Mouse (Mus musculus) neutrophil, adult 5-6 weeks (primary cell): Measurements from ENCODE around the gene Olfr63. TPM values are rescaled to one million over a fixed set of nuclear protein-coding genes. Genes with fewer than 3 reads are reported as not detected.
"Not testable (repeated sequence)": the region's sequence is repeated elsewhere in the genome, so short reads cannot be mapped to it uniquely, and the experiment has no call there.

Source experiments
- ATAC-seq: fragments of 151-379, 151-347 bp; 2 replicates; pipeline ENCODE4 v1.8.0; 2017; ENCODE audit warnings: mild to moderate bottlenecking, moderate TSS enrichment; ENCODE audit not compliant: insufficient number of reproducible peaks, poor library complexity, low FRiP score, severe bottlenecking; ENCODE audit errors: extremely low read depth
- total RNA-seq: library from RNA; stranded (forward); fragments of 200-1000 nt; gene quantifications from 2 replicates; pipeline ENCODE4 v1.2.3, GENCODE M21; 2017

The Olfr63 gene
- total RNA-seq: not detected in 2 replicates

GRCm38 (mm10) chr17:33264376-33264775, at the start of gene Olfr63:
TSS of gene Olfr63 (plus strand) at chr17:33264676.
- ATAC-seq: no peak

GRCm38 (mm10) chr17:33221590-33221989, 42.9 kb upstream of the Olfr63 start, which contains the start of gene Olfr1564:
TSS of gene Olfr1564 (minus strand) at chr17:33221690.
- ATAC-seq: no peak

GRCm38 (mm10) chr17:33236646-33237045, 27.8 kb upstream of the Olfr63 start:
- not testable (repeated sequence) for ATAC-seq

GRCm38 (mm10) chr17:33254530-33255318, 9.8 kb upstream of the Olfr63 start, which contains the start of gene Zfp955a:
TSS of gene Zfp955a (minus strand) at chr17:33255145.
- ATAC-seq: peak; percentile 90

GRCm38 (mm10) chr17:33255319-33255657, 9.2 kb upstream of the Olfr63 start:
- not testable (repeated sequence) for ATAC-seq

GRCm38 (mm10) chr17:33268907-33269306, 4.4 kb downstream of the Olfr63 start:
- ATAC-seq: no peak

- peak; percentile 92 for ATAC-seq
These were observed 24.8 kb downstream of the Olfr63 start, which contains the start of gene Zfp955b for GRCm38 (mm10) chr17:33289039-33289875. TSS of gene Zfp955b (plus strand) at chr17:33289544.

GRCm38 (mm10) chr17:33289876-33290149, 25.3 kb downstream of the Olfr63 start:
- not testable (repeated sequence) for ATAC-seq

Other genes with a start within 250 kb of the Olfr63 start
- gene Zfp763, start 231.3 kb upstream of the Olfr63 start, total RNA-seq: 4.2 and 5.3 TPM in 2 replicates
- not detected in 2 replicates for gene 4921501E09Rik, start 196.6 kb upstream of the Olfr63 start, total RNA-seq
- gene Zfp563, start 175.4 kb upstream of the Olfr63 start, total RNA-seq: 3.2 and 4.2 TPM in 2 replicates
- gene Morc2b, start 125.0 kb upstream of the Olfr63 start, total RNA-seq: not detected in 2 replicates
- not detected in 2 replicates for gene Olfr55, start 96.2 kb upstream of the Olfr63 start, total RNA-seq
- gene Olfr239, start 73.4 kb upstream of the Olfr63 start, total RNA-seq: not detected in 2 replicates
- gene Olfr1564, start 43.0 kb upstream of the Olfr63 start, total RNA-seq: not detected in 2 replicates
- 7.2 and 9.3 TPM in 2 replicates for gene Zfp955a, start 9.5 kb upstream of the Olfr63 start, total RNA-seq
- gene Zfp955b, start 24.9 kb downstream of the Olfr63 start, total RNA-seq: 5.1 and 7.6 TPM in 2 replicates
- gene Zfp81, start 94.2 kb downstream of the Olfr63 start, total RNA-seq: 6.8 and 7.4 TPM in 2 replicates
- gene Zfp101, start 130.0 kb downstream of the Olfr63 start, total RNA-seq: 17.2 and 18.7 TPM in 2 replicates
- not detected in 2 replicates for gene Actl9, start 168.2 kb downstream of the Olfr63 start, total RNA-seq